17 mouse cellular contexts compared by ENCODE assay signal in the genomic region with DNA sequence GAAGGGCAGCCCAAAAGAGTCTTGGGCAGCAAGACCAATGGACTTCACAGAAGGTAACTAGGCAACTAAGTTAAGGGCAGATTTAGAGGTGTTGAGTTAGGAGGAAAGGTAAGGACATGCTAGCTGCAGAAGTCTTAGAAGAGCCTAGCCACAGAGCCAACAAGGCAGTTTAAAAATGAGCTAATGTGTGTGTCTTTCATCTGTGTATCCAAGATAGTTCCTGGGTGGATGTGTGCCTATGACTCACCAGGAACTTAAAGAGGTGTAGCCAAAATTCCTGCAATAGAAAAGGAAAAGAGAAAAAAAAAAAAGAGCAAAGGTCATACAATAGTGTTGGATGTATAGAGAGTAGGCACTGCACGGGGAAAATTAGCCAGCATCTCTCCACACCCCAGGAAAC.
"Had no signal": no experiment of that assay in that cellular context is flagged by ENCODE, and none has a peak within 500 bp of the region (broad histone marks: within the 10 kb centered on the region; RNA-seq: fewer than 3 reads in every experiment).

No protein-coding gene starts in this region.

- H3K27me3 ChIP-seq: limb, embryonic 13.5 days; liver, embryonic 12.5 days; liver, embryonic 15.5 days; midbrain, embryonic 12.5 days had no signal

- H3K4me2 ChIP-seq: limb, embryonic 13.5 days; liver, embryonic 12.5 days; liver, embryonic 15.5 days; midbrain, embryonic 12.5 days had no signal

- ATAC-seq: liver, embryonic 12.5 days; midbrain, embryonic 16.5 days had no signal

- DNase-seq: kidney, adult 9 months; kidney, postnatal 14 days; kidney, postnatal 4 days; liver; lung, adult 18-20 months; lung, postnatal 14 days; lung, postnatal 4 days; thymus, adult 2 months; thymus, postnatal 14 days; thymus, postnatal 4 days had no signal

- H3K9ac ChIP-seq: limb, embryonic 13.5 days; liver, embryonic 12.5 days; liver, embryonic 15.5 days; midbrain, embryonic 12.5 days had no signal

- H3K4me1 ChIP-seq: liver, embryonic 12.5 days; liver, embryonic 15.5 days; midbrain, embryonic 12.5 days had no signal

- H3K4me3 ChIP-seq: limb, embryonic 10.5 days; limb, embryonic 13.5 days; liver, embryonic 12.5 days; liver, embryonic 15.5 days; midbrain, embryonic 12.5 days; myocyte had no signal

- H3K9me3 ChIP-seq: limb, embryonic 10.5 days; limb, embryonic 13.5 days; liver, embryonic 12.5 days; liver, embryonic 15.5 days; midbrain, embryonic 12.5 days had no signal

- H3K27ac ChIP-seq: limb, embryonic 10.5 days; limb, embryonic 13.5 days; liver, embryonic 12.5 days; liver, embryonic 15.5 days; midbrain, embryonic 12.5 days had no signal

- H3K36me3 ChIP-seq: limb, embryonic 10.5 days; limb, embryonic 13.5 days; liver, embryonic 12.5 days; liver, embryonic 15.5 days; midbrain, embryonic 12.5 days had no signal
